Comparison of ENCODE assay signal across 20 mouse cellular contexts in genomic region chr13:110233364-110233763, GRCm38 (mm10). TPM values are rescaled to one million over a fixed set of nuclear protein-coding genes. Genes with fewer than 3 reads are reported as not detected.
"Had no signal": no experiment of that assay in that cellular context is flagged by ENCODE, and none has a peak within 500 bp of the region (broad histone marks: within the 10 kb centered on the region; RNA-seq: fewer than 3 reads in every experiment).

No protein-coding gene starts in this region.

- H3K9ac ChIP-seq: liver, embryonic 13.5 days; midbrain, embryonic 12.5 days had no signal

- H3K27ac ChIP-seq: kidney, postnatal 0 days; layer of hippocampus, adult 2 months; liver, embryonic 13.5 days; midbrain, embryonic 12.5 days; stomach, postnatal 0 days had no signal

- H3K4me3 ChIP-seq: layer of hippocampus, adult 2 months; liver, embryonic 13.5 days; midbrain, embryonic 12.5 days; myocyte had no signal

- H3K36me3 ChIP-seq: liver, embryonic 13.5 days had no signal

- ATAC-seq: midbrain, embryonic 16.5 days had no signal

- H3K4me2 ChIP-seq: liver, embryonic 13.5 days; midbrain, embryonic 12.5 days had no signal

- H3K9me3 ChIP-seq: liver, embryonic 13.5 days; midbrain, embryonic 12.5 days had no signal

- DNase-seq: kidney, adult 2 months; kidney, postnatal 25 days; layer of hippocampus, adult 9-11 months; liver, embryonic 13.5 days; lung, adult 2 months; lung, postnatal 14 days; lung, postnatal 4 days; right cerebral cortex, adult 18-20 months; right cerebral cortex, postnatal 14 days; right cerebral cortex, postnatal 4 days; thymus, postnatal 25 days had no signal

- H3K27me3 ChIP-seq: liver, embryonic 13.5 days; midbrain, embryonic 12.5 days had no signal

- H3K4me1 ChIP-seq: liver, embryonic 13.5 days had no signal

RNA-seq across cellular contexts. Expression of gene Rab3c, which starts 47.4 kb away (rescaled TPM):
- polyA plus RNA-seq: kidney, embryonic 14.5 days; liver, adult 2 months; thymus, postnatal 0 days had no signal
